Mouse (Mus musculus) forebrain, embryonic 11.5 days (tissue): Measurements from ENCODE around the gene Ostm1. TPM values are rescaled to one million over a fixed set of nuclear protein-coding genes. Genes with fewer than 3 reads are reported as not detected.

Experiments used
- ATAC-seq: fragments of 200-750 bp; cut with Nextera tagmentation; replicated peaks from 2 replicates; pipeline ENCODE4 v1.8.0; 2017; ENCODE audit warnings: moderate TSS enrichment; ENCODE audit not compliant: low FRiP score
- DNase-seq: peaks from one replicate; pipeline ENCODE4 v3.0.0-alpha.2; 2017; ENCODE audit warnings: low spot score
- H3K27ac ChIP-seq: fragments of 300-500 bp; sonication (generic); 2 replicates; pipeline ENCODE4 v1.5.1; 2014; ENCODE audit warnings: low read depth, low read length
- H3K27me3 ChIP-seq: fragments of 300-500 bp; sonication (generic); 2 replicates; pipeline ENCODE4 v1.6.1; 2014; ENCODE audit warnings: mild to moderate bottlenecking, low read length, mixed read lengths; ENCODE audit not compliant: control insufficient read depth, insufficient read depth
- H3K36me3 ChIP-seq: fragments of 300-500 bp; sonication (generic); 2 replicates; pipeline ENCODE4 v1.6.1; 2014; ENCODE audit warnings: mild to moderate bottlenecking, low read length, moderate library complexity, mixed read lengths; ENCODE audit not compliant: control insufficient read depth, insufficient read depth
- H3K4me1 ChIP-seq: fragments of 300-500 bp; sonication (generic); replicated peaks from 2 replicates; pipeline ENCODE4 v1.6.1; 2014; ENCODE audit warnings: low read length, mixed read lengths; ENCODE audit not compliant: control insufficient read depth, insufficient read depth
- H3K4me2 ChIP-seq: fragments of 300-500 bp; sonication (generic); 2 replicates; pipeline ENCODE4 v1.6.1; 2014; ENCODE audit warnings: low read depth, mild to moderate bottlenecking, low read length, moderate library complexity, mixed read lengths; ENCODE audit not compliant: severe bottlenecking
- H3K4me3 ChIP-seq: fragments of 300-500 bp; sonication (generic); 2 replicates; pipeline ENCODE4 v1.5.1; 2014; ENCODE audit warnings: low read depth, low read length
- H3K9ac ChIP-seq: fragments of 300-500 bp; sonication (generic); 2 replicates; pipeline ENCODE4 v1.6.1; 2014; ENCODE audit warnings: low read length
- H3K9me3 ChIP-seq: fragments of 300-500 bp; sonication (generic); 2 replicates; pipeline ENCODE4 v1.6.1; 2016; ENCODE audit warnings: low read length, mixed read lengths; ENCODE audit not compliant: control insufficient read depth
- WGBS: fragments of 180-500 bp; shearing (Covaris S2); extraction: QIAGEN DNeasy Blood & Tissue Kit; methylation state at CpG from one replicate; pipeline ENCODE4 v1.1.7; 2014; 5-methylcytosine and 5-hydroxymethylcytosine counted together
- polyA plus RNA-seq: library from polyadenylated mRNA; unstranded; fragments of >200 nt; fragmentation: Nextera tagmentation; extraction: Ambion mirVana; gene quantifications from 2 replicates; pipeline ENCODE4 v1.2.1, GENCODE M21; 2014

Gene Ostm1
- polyA plus RNA-seq, 1 experiment from 2014 or later: 59.0 TPM

DNA sequence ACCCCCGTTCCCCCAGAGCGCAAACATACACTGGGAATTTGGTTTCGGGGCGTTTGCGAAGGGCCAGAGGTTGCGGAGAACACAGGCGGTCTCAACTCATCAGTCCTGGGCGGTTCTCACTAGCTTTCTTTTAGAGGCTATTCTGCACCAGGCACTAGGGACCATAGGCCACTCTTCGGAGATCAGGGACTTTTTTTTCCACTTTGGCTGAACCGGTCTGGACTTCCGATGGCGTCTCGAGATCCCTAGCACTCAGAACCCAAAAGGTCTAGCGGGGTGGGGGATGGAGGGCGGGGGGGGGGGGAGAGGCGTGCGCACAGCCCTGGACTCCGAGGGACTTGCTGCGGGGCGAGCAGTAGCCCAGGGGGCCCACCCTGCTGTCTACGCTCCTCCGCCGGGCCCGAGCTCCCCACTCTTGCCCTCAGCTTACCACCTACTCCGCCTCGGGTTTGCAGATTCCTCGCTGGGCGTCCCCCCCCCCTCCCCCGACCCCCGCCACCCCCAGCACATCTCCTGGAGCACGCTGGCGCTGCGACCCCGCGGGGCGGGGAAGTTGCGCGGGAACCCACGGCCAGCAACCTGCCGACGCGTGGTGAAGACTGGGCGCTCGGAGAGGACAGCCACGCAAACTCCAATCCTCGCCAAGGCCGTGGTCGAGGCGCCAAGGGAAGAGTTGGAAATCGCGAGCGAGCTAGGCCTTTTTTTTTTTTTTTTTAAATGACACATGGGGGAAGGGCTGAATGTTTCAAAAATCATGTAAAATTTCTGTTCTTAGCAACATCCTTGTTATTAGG is 52.1 kb downstream of the Ostm1 start:
- Histone ChIP-seq H3K9me3 (no peaks in the 10 kb centered on the region), H3K36me3 (no peaks in the 10 kb centered on the region), H3K4me1 (peaks cover 38% of the 10 kb centered on the region), H3K27ac (peak overlapping the region; percentile 41; the same call in 1 of the 2 replicates), H3K9ac (peak overlapping the region; percentile 71), H3K4me2 (peak overlapping the region; percentile 79), H3K4me3 (peak overlapping the region; percentile 38), H3K27me3 (peaks cover 3% of the 10 kb centered on the region; the same call in 1 of the 2 replicates)
- DNase-seq (peak; percentile 65), ATAC-seq (no peak)
- WGBS: 2% methylated on average over 46 of the region's 52 CpGs

DNA sequence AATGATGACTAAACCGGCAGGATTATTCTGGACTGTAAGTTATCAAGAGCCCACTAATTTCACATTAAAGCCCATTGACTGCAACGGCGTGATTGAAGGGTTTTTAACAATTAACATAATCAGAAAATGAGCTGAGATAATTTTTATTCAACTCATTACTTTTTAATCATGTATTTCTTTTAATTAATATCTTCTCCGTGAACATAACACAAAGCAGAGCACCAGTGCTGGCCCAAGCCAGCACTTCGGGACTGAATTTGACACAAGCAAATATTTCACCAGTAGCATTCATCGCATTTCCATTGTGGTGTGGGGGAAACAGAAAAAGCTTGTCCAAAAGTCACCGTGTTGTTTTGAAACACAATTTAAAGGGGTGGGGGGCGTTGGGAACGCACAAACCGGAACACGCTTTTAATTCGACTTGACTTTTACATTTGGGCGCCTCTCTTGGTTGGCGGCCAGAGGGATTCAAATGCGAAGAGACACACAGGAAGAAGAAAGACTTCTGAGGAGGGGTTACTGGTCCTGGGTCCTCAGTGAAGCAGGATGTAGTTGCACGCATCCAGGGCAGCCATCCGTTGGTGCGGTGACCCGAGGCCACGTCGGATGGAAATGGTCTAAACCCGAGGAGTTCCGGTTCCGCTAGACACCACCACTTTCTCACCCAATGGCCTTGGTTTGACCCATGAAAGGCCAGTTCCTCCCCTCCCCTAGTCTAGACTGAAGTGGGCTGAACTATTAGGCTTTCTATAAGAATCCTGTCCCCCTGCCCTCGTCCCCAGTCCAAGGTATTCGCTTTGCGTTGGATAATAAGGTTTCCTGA is 52.9 kb downstream of the Ostm1 start:
- peaks cover 3% of the 10 kb centered on the region; the same call in 1 of the 2 replicates for H3K27me3 ChIP-seq
- no peak for ATAC-seq
- H3K9me3 ChIP-seq: no peaks in the 10 kb centered on the region
- no peak overlapping the region for H3K27ac ChIP-seq
- peaks cover 33% of the 10 kb centered on the region for H3K4me1 ChIP-seq
- 4% methylated on average over 27 of the region's 27 CpGs for WGBS
- DNase-seq: peak; percentile 61
- peak overlapping the region; percentile 79 for H3K4me2 ChIP-seq
- H3K36me3 ChIP-seq: no peaks in the 10 kb centered on the region
- H3K4me3 ChIP-seq: peak overlapping the region; percentile 38; the same call in 1 of the 2 replicates
- peak overlapping the region; percentile 71; the same call in 1 of the 2 replicates for H3K9ac ChIP-seq

DNA sequence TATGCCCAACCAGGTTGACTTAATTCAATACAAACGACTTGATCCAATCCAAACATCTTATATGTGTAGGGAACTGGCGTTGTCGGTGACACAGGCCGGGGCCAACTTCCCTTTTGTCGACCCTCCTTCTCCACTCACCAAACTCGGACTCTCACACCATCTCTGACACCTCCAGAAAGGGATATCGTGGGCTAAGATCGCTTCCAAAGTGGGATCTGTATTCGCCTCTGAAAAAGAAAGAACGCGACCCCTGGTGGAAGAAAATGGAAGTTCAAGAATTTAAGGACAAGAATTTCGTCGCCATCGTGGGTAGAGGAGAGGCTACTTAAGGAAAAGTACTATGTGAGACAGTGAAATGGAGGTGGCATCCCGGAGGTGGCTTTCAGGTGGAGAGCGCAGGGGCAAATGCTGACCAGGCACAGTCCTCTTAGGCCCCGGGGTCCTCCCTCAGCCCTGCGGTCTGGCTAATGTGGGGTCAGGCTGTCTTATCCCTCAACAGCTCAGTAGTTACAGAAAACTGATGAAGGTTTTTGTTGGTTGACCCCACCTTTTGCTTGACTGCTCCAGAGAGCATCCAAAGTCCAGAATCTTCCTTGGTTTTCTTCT is 53.7 kb downstream of the Ostm1 start:
- DNase-seq (peak; percentile 75), ATAC-seq (0 out of 2 replicates have a peak, but pooled peaks have one; percentile 15)
- no peaks in the 10 kb centered on the region for H3K9me3 ChIP-seq
- no peaks in the 10 kb centered on the region for H3K36me3 ChIP-seq
- H3K4me1 ChIP-seq: peaks cover 27% of the 10 kb centered on the region
- no peak overlapping the region for H3K27ac ChIP-seq
- WGBS: 3% methylated on average over 18 of the region's 18 CpGs
- peak overlapping the region; percentile 11; the same call in 1 of the 2 replicates for H3K4me3 ChIP-seq
- H3K27me3 ChIP-seq: peaks cover 3% of the 10 kb centered on the region; the same call in 1 of the 2 replicates
- no peak overlapping the region for H3K9ac ChIP-seq
- H3K4me2 ChIP-seq: peak overlapping the region; percentile 79; the same call in 1 of the 2 replicates

DNA sequence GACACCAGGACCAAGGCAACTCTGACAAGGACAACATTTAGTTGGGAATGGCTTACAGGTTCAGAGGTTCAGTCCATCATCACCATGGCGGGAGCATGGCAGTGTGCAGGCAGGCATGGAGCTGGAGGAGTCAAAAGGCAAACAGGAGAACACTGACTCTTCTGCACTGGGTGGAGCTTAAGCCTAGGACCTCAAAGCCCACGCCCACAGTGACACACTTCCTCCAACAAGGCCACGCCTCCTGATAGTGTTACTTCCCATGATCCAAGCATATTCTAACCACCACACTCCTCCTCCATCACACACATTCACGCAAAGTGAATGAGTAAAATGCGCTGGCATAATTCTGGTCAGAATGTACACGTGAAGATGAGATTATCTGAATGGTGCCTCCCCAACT is 56.2 kb downstream of the Ostm1 start:
- Histone ChIP-seq H3K27me3 (no peaks in the 10 kb centered on the region), H3K4me1 (peaks cover 11% of the 10 kb centered on the region), H3K27ac (no peak overlapping the region), H3K9ac (no peak overlapping the region), H3K36me3 (no peaks in the 10 kb centered on the region), H3K4me2 (no peak overlapping the region), H3K9me3 (no peaks in the 10 kb centered on the region), H3K4me3 (no peak overlapping the region)
- DNase-seq (no peak), ATAC-seq (no peak)
- WGBS: 83% methylated on average over 6 of the region's 6 CpGs

DNA sequence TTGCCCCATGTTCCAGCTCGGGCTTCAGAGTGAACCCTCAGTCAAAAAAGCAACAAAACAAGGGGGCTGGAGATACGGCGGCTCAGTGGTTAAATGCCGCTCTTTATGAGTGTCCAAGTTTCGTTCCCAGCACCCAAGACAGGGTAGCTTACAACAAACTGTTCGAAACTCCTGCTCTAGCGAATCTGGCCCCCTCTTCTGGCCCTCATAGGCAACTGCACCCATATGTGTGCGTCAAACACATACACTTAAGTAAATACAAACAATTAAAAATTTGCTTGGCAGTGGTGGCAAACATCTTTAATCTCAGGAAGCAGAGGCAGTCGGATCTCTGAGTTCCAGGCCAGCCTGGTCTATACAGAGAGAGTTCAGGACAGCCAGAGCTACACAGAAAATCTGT is 60.0 kb downstream of the Ostm1 start:
- Histone ChIP-seq H3K4me3 (no peak overlapping the region), H3K4me1 (no peaks in the 10 kb centered on the region), H3K9ac (no peak overlapping the region), H3K27ac (no peak overlapping the region), H3K4me2 (no peak overlapping the region), H3K36me3 (no peaks in the 10 kb centered on the region), H3K9me3 (no peaks in the 10 kb centered on the region), H3K27me3 (no peaks in the 10 kb centered on the region)
- ATAC-seq: no peak
- WGBS: 82% methylated on average over 9 of the region's 9 CpGs
- no peak for DNase-seq

DNA sequence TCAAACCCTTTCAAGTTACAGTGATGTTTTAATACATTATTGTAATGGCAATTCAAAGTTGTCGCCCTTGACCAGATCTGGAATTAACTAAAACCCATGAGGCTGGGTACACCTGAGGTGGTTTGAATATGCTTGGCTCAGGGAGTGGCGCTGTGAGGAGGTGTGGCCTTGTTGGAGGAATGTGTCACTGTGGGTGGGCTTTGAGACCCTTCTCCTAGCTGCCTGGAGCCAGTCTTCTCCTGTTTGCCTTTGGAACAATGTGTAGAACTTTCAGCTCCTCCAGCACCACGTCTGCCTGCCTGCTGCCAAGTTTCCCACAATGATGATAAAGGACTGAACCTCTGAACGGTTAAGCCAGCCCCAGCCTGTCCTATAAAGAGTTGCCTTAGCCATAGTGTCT is 62.7 kb downstream of the Ostm1 start:
- H3K9ac ChIP-seq: no peak overlapping the region
- H3K4me1 ChIP-seq: no peaks in the 10 kb centered on the region
- no peak overlapping the region for H3K4me2 ChIP-seq
- H3K4me3 ChIP-seq: no peak overlapping the region
- no peaks in the 10 kb centered on the region for H3K27me3 ChIP-seq
- no peak for DNase-seq
- ATAC-seq: no peak
- no peaks in the 10 kb centered on the region for H3K9me3 ChIP-seq
- WGBS: 49% methylated on average over 4 of the region's 4 CpGs
- no peak overlapping the region for H3K27ac ChIP-seq
- no peaks in the 10 kb centered on the region for H3K36me3 ChIP-seq

DNA sequence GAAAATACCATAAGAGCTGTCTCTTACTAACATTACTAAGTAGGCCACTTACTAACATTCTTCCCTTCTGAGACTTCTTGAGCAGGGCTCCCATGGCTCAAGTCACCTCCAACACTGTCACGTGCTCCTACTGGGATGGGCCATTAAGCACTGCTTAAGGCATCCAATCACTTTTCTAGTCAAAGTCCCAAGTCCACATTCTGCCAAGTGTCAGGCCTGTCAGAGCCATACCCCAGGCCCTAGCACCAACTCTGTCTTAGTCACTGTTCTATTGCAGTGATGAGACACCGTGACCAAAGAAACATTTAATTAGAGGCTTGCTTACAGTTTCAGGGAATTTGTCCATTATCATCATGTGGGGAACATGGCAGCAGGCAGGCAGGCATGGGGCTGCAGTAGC is 78.3 kb downstream of the Ostm1 start:
- ATAC-seq (no peak), DNase-seq (peak; percentile 26)
- Histone ChIP-seq H3K27ac (no peak overlapping the region), H3K36me3 (no peaks in the 10 kb centered on the region), H3K4me1 (no peaks in the 10 kb centered on the region), H3K9ac (no peak overlapping the region), H3K4me2 (no peak overlapping the region), H3K9me3 (no peaks in the 10 kb centered on the region), H3K27me3 (no peaks in the 10 kb centered on the region), H3K4me3 (no peak overlapping the region)
- 84% methylated on average over 2 of the region's 2 CpGs for whole genome bisulfite sequencing

DNA sequence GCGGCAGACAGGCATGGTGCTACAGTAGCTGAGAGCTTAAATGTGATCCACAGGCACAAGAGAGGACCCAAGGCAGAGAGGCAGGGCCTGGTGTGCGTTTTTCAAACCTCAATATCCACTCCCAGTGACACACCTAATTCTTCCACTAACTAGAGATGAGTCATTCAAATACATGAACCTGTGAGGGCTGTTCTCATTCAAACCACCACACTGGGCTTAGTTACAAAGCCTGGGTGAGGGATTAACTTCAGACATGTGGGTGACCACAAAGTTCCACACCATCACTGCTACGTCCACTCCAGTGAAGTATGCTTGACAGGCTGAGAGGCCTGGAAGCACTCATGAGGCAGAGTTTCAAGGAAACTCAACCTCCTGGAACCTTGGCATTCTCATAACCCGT is 86.3 kb downstream of the Ostm1 start:
- no peak overlapping the region for H3K9ac ChIP-seq
- no peak for ATAC-seq

More for the DNA sequence above, 86.3 kb downstream of the Ostm1 start:
- Histone ChIP-seq H3K27me3 (no peaks in the 10 kb centered on the region), H3K4me1 (no peaks in the 10 kb centered on the region), H3K36me3 (no peaks in the 10 kb centered on the region), H3K27ac (no peak overlapping the region), H3K9me3 (no peaks in the 10 kb centered on the region; the same call in 1 of the 2 replicates), H3K4me2 (no peak overlapping the region), H3K4me3 (no peak overlapping the region)
- peak; percentile 30 for DNase-seq
- 90% methylated on average over 4 of the region's 4 CpGs for WGBS
